Mouse (Mus musculus) cerebellum, adult 11 months (tissue): ENCODE results near the gene Tmem131l.

Source experiments
- DNase-seq: peaks from one replicate; pipeline ENCODE4 v3.0.0; 2022

Tmem131l gene

DNA sequence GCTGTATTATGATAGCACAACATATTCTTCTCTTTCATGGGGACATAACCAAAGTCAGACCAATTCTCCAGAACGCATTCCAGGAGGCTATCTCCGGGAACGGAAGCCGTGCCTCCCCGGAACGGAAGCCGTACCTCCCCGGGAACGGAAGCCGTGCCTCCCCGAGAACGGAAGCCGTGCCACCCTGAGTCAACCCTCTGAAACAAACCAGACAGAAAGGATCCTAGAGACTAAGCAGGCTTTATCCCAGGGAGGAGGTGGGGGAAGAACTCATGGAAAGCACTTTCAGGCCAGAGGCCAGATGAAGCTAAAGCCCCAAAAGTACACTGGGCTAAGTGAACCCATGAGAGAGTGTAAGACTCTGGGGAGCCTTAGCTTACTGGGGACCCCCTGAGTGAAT lies 182.4 kb downstream of the Tmem131l start:
- no peak for DNase-seq

DNA sequence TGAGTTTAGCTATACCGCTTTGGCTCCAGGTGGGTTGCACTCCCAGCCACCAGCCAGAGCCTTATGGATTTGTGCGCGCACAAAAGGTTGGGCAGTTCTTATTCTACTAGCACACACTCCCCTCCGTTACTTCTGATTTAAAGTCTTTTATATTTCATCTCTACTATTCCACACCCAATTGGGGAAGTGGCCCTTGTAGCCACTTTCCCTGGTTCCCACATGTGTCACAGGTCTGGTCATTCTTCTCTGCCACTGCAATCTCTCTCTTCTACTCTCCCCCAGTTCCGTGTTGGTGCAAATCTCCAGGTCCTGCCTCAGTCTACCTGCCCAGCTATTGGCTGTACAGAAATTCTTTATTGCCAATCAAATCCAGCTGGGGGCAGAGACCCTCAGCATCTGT lies 184.3 kb downstream of the Tmem131l start:
- DNase-seq: no peak

DNA sequence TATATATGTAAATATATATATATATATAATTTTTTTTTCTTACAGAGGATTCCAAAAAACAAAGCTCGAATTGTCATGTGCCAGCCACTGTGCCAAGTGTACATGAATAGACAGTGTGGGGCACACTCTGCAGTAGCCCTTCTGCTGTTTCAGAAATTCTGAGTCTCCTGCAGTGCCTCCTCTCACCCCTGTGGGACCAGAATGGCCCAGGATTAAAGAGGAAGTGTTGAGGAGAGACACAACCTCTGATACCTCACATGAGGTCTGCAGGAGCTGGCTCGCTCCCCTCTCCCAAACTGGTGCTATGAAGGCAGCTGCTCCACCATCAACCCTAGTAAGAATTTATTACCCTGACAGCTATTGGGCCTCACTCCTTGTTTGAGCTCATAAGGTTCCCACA lies 190.6 kb downstream of the Tmem131l start:
- no peak for DNase-seq
